Mouse (Mus musculus): ENCODE results near the gene Greb1. TPM values are rescaled to one million over a fixed set of nuclear protein-coding genes. Genes with fewer than 3 reads are reported as not detected.

The Greb1 gene
- polyA plus RNA-seq, 1 experiment from 2014 or later = 10.0 TPM

GRCm38 (mm10) chr12:16761461-16761860 lies 39.2 kb downstream of the Greb1 start:
- Histone ChIP-seq H3K4me2 (ENCODE audit: low read depth) (no peak overlapping the region), H3K9me3 (ENCODE audit: control insufficient read depth, low read length) (no peaks in the 10 kb centered on the region), H3K36me3 (ENCODE audit: control insufficient read depth, insufficient read depth, low read length) (peaks cover 2% of the 10 kb centered on the region; the same call in 1 of the 2 replicates), H3K4me3 (ENCODE audit: low read depth, low read length) (no peak overlapping the region), H3K27ac (ENCODE audit: low read depth, low read length) (no peak overlapping the region), H3K4me1 (ENCODE audit: control insufficient read depth, insufficient read depth, low read length) (no peaks in the 10 kb centered on the region), H3K27me3 (ENCODE audit: control insufficient read depth, insufficient read depth, low read length) (no peaks in the 10 kb centered on the region), H3K9ac (ENCODE audit: low read length) (no peak overlapping the region)
- 98% methylated on average over 3 of the region's 3 CpGs for WGBS
- ATAC-seq (ENCODE audit: insufficient read depth, low FRiP score, low TSS enrichment) = no peak
- DNase-seq (ENCODE audit: low spot score) = no peak

DNA sequence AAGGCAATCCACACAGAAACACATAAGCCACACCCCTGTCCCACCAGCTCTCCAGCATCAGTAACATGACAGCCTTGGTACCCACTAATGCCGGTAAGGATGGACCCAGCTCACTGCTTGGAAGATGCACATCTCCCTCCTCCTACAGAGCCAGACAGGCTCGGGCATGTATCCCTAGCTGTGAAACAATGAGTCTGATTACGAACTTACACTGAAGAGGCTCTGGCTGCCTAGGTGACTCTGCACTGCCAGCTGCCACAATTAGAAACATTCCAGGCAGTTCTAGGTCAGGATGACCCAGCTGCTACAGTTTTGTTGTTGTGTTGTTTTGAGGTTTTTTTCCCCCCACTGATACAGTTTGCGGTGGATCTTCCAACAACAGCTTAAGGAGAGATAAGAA lies 40.4 kb downstream of the Greb1 start:
- whole genome bisulfite sequencing = 78% methylated on average over 4 of the region's 4 CpGs
- no peaks in the 10 kb centered on the region for H3K27me3 ChIP-seq (ENCODE audit: control insufficient read depth, insufficient read depth, low read length)
- no peak for DNase-seq (ENCODE audit: low spot score)
- H3K36me3 ChIP-seq (ENCODE audit: control insufficient read depth, insufficient read depth, low read length) = peaks cover 3% of the 10 kb centered on the region; the same call in 1 of the 2 replicates
- H3K4me2 ChIP-seq (ENCODE audit: low read depth) = no peak overlapping the region
- H3K9me3 ChIP-seq (ENCODE audit: control insufficient read depth, low read length) = no peaks in the 10 kb centered on the region
- H3K27ac ChIP-seq (ENCODE audit: low read depth, low read length) = no peak overlapping the region
- ATAC-seq (ENCODE audit: insufficient read depth, low FRiP score, low TSS enrichment) = no peak
- H3K4me3 ChIP-seq (ENCODE audit: low read depth, low read length) = no peak overlapping the region
- H3K9ac ChIP-seq (ENCODE audit: low read length) = no peak overlapping the region
- no peaks in the 10 kb centered on the region for H3K4me1 ChIP-seq (ENCODE audit: control insufficient read depth, insufficient read depth, low read length)

- H3K4me3 ChIP-seq (ENCODE audit: low read depth, low read length) = no peak overlapping the region
- no peak for ATAC-seq (ENCODE audit: insufficient read depth, low FRiP score, low TSS enrichment)
- H3K4me1 ChIP-seq (ENCODE audit: control insufficient read depth, insufficient read depth, low read length) = peaks cover 8% of the 10 kb centered on the region
- no peaks in the 10 kb centered on the region for H3K27me3 ChIP-seq (ENCODE audit: control insufficient read depth, insufficient read depth, low read length)
- no peaks in the 10 kb centered on the region for H3K9me3 ChIP-seq (ENCODE audit: control insufficient read depth, low read length)
- peak; percentile 62 for DNase-seq (ENCODE audit: low spot score)
- H3K9ac ChIP-seq (ENCODE audit: low read length) = no peak overlapping the region
- 4% methylated on average over 2 of the region's 2 CpGs for WGBS
- no peak overlapping the region for H3K27ac ChIP-seq (ENCODE audit: low read depth, low read length)
- no peak overlapping the region for H3K4me2 ChIP-seq (ENCODE audit: low read depth)
- peaks cover 3% of the 10 kb centered on the region; the same call in 1 of the 2 replicates for H3K36me3 ChIP-seq (ENCODE audit: control insufficient read depth, insufficient read depth, low read length)
Observed at GRCm38 (mm10) chr12:16754311-16754710, 46.4 kb downstream of the Greb1 start.

- H3K9ac ChIP-seq (ENCODE audit: low read length) = no peak overlapping the region
- 68% methylated on average over 9 of the region's 9 CpGs for WGBS
- no peak overlapping the region for H3K27ac ChIP-seq (ENCODE audit: low read depth, low read length)
- H3K36me3 ChIP-seq (ENCODE audit: control insufficient read depth, insufficient read depth, low read length) = peaks cover 3% of the 10 kb centered on the region; the same call in 1 of the 2 replicates
- no peaks in the 10 kb centered on the region for H3K27me3 ChIP-seq (ENCODE audit: control insufficient read depth, insufficient read depth, low read length)
- no peak overlapping the region for H3K4me3 ChIP-seq (ENCODE audit: low read depth, low read length)
- no peak for ATAC-seq (ENCODE audit: insufficient read depth, low FRiP score, low TSS enrichment)
- DNase-seq (ENCODE audit: low spot score) = no peak
- no peaks in the 10 kb centered on the region for H3K9me3 ChIP-seq (ENCODE audit: control insufficient read depth, low read length)
- peaks cover 8% of the 10 kb centered on the region for H3K4me1 ChIP-seq (ENCODE audit: control insufficient read depth, insufficient read depth, low read length)
- no peak overlapping the region for H3K4me2 ChIP-seq (ENCODE audit: low read depth)
Observed at GRCm38 (mm10) chr12:16753555-16753954, 47.1 kb downstream of the Greb1 start.

DNA sequence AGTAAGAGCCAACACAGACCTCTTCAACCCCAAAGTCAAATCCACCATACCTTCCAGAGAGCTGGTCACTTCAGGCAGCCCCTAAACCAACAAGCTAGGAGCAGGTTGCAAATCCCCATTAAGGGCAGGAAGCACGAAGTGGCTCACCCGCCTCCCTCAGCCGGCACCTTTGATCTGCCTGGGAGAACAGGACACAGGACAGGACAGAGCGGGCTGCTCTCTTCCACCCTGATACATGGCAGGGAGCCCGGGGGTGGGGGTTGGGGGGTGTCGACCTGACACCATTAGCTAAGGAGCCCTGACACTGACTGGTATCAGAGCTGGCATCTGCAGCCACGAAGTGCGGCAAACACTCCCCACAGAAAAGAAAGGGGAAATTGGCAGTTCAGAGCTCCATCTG lies 47.6 kb downstream of the Greb1 start:
- DNase-seq (ENCODE audit: low spot score) = no peak

DNA sequence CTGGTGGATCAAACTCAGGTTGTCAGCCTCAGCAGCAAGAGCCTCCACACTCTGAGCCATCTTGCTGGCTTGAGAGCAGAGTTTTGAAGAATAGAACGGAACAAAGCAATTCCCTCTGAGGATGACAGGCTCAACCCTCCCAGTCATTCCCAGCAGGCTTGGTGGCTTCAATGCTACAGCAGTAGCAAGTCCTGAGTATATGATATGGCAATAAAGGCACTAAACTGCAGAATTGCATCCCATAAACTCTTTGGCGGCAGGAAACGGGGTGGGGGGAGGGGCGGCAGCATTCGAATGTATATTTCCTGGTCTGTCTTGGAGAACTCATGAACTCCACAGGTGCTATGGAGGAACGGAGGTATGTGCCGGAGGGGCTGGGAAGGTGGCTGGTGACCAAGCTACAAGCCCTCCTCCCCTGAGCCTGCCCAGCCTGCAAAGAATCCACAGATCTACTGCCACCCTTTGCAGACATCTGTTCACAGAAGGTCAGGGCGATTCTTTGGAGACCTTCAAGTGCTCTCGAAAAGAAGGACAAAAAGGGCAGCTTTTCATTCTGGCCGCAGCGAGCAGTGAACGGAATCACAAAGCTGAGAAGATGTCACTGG lies 48.3 kb downstream of the Greb1 start:
- no peak for ATAC-seq (ENCODE audit: insufficient read depth, low FRiP score, low TSS enrichment)
- H3K4me3 ChIP-seq (ENCODE audit: low read depth, low read length) = no peak overlapping the region
- H3K27me3 ChIP-seq (ENCODE audit: control insufficient read depth, insufficient read depth, low read length) = no peaks in the 10 kb centered on the region
- peaks cover 3% of the 10 kb centered on the region; the same call in 1 of the 2 replicates for H3K36me3 ChIP-seq (ENCODE audit: control insufficient read depth, insufficient read depth, low read length)
- no peak for DNase-seq (ENCODE audit: low spot score)
- H3K9me3 ChIP-seq (ENCODE audit: control insufficient read depth, low read length) = no peaks in the 10 kb centered on the region
- peaks cover 8% of the 10 kb centered on the region for H3K4me1 ChIP-seq (ENCODE audit: control insufficient read depth, insufficient read depth, low read length)
- H3K27ac ChIP-seq (ENCODE audit: low read depth, low read length) = no peak overlapping the region
- H3K9ac ChIP-seq (ENCODE audit: low read length) = no peak overlapping the region
- no peak overlapping the region for H3K4me2 ChIP-seq (ENCODE audit: low read depth)
- WGBS = 25% methylated on average over 12 of the region's 12 CpGs

More for the DNA sequence above, 47.6 kb downstream of the Greb1 start:
- Histone ChIP-seq H3K36me3 (ENCODE audit: control insufficient read depth, insufficient read depth, low read length) (peaks cover 3% of the 10 kb centered on the region; the same call in 1 of the 2 replicates), H3K9ac (ENCODE audit: low read length) (no peak overlapping the region), H3K4me2 (ENCODE audit: low read depth) (no peak overlapping the region), H3K4me1 (ENCODE audit: control insufficient read depth, insufficient read depth, low read length) (peaks cover 8% of the 10 kb centered on the region), H3K27me3 (ENCODE audit: control insufficient read depth, insufficient read depth, low read length) (no peaks in the 10 kb centered on the region), H3K9me3 (ENCODE audit: control insufficient read depth, low read length) (no peaks in the 10 kb centered on the region), H3K27ac (ENCODE audit: low read depth, low read length) (no peak overlapping the region), H3K4me3 (ENCODE audit: low read depth, low read length) (no peak overlapping the region)
- ATAC-seq (ENCODE audit: insufficient read depth, low FRiP score, low TSS enrichment) = 0 out of 2 replicates have a peak, but pooled peaks have one; percentile 38
- WGBS = 13% methylated on average over 8 of the region's 8 CpGs

GRCm38 (mm10) chr12:16751609-16752008 lies 49.1 kb downstream of the Greb1 start:
- ATAC-seq (ENCODE audit: insufficient read depth, low FRiP score, low TSS enrichment) (no peak), DNase-seq (ENCODE audit: low spot score) (no peak)
- H3K4me3 ChIP-seq (ENCODE audit: low read depth, low read length) = no peak overlapping the region
- no peak overlapping the region for H3K4me2 ChIP-seq (ENCODE audit: low read depth)
- H3K4me1 ChIP-seq (ENCODE audit: control insufficient read depth, insufficient read depth, low read length) = peaks cover 8% of the 10 kb centered on the region
- no peak overlapping the region for H3K27ac ChIP-seq (ENCODE audit: low read depth, low read length)
- no peak overlapping the region for H3K9ac ChIP-seq (ENCODE audit: low read length)
- WGBS = 76% methylated on average over 6 of the region's 6 CpGs
- no peaks in the 10 kb centered on the region for H3K9me3 ChIP-seq (ENCODE audit: control insufficient read depth, low read length)
- no peaks in the 10 kb centered on the region for H3K27me3 ChIP-seq (ENCODE audit: control insufficient read depth, insufficient read depth, low read length)
- H3K36me3 ChIP-seq (ENCODE audit: control insufficient read depth, insufficient read depth, low read length) = peaks cover 2% of the 10 kb centered on the region; the same call in 1 of the 2 replicates

GRCm38 (mm10) chr12:16740059-16740458 lies 60.6 kb downstream of the Greb1 start:
- Histone ChIP-seq H3K36me3 (ENCODE audit: control insufficient read depth, insufficient read depth, low read length) (no peaks in the 10 kb centered on the region), H3K27ac (ENCODE audit: low read depth, low read length) (no peak overlapping the region), H3K4me3 (ENCODE audit: low read depth, low read length) (no peak overlapping the region), H3K4me1 (ENCODE audit: control insufficient read depth, insufficient read depth, low read length) (peaks cover 10% of the 10 kb centered on the region; the same call in 1 of the 2 replicates), H3K9me3 (ENCODE audit: control insufficient read depth, low read length) (no peaks in the 10 kb centered on the region), H3K27me3 (ENCODE audit: control insufficient read depth, insufficient read depth, low read length) (no peaks in the 10 kb centered on the region), H3K9ac (ENCODE audit: low read length) (peak overlapping the region; percentile 8; the same call in 1 of the 2 replicates), H3K4me2 (ENCODE audit: low read depth) (0 out of 2 replicates have a peak overlapping the region, but pooled peaks have one; percentile 4)
- WGBS = 33% methylated on average over 5 of the region's 5 CpGs
- ATAC-seq (ENCODE audit: insufficient read depth, low FRiP score, low TSS enrichment) = no peak
- no peak for DNase-seq (ENCODE audit: low spot score)

GRCm38 (mm10) chr12:16737266-16737665 lies 63.4 kb downstream of the Greb1 start:
- Histone ChIP-seq H3K27ac (ENCODE audit: low read depth, low read length) (no peak overlapping the region), H3K9ac (ENCODE audit: low read length) (no peak overlapping the region), H3K9me3 (ENCODE audit: control insufficient read depth, low read length) (no peaks in the 10 kb centered on the region), H3K27me3 (ENCODE audit: control insufficient read depth, insufficient read depth, low read length) (no peaks in the 10 kb centered on the region), H3K4me1 (ENCODE audit: control insufficient read depth, insufficient read depth, low read length) (peaks cover 14% of the 10 kb centered on the region), H3K4me2 (ENCODE audit: low read depth) (no peak overlapping the region), H3K36me3 (ENCODE audit: control insufficient read depth, insufficient read depth, low read length) (no peaks in the 10 kb centered on the region), H3K4me3 (ENCODE audit: low read depth, low read length) (no peak overlapping the region)
- DNase-seq (ENCODE audit: low spot score) (no peak), ATAC-seq (ENCODE audit: insufficient read depth, low FRiP score, low TSS enrichment) (no peak)
- 33% methylated on average over 5 of the region's 5 CpGs for WGBS

All from neural tube, embryonic 11.5 days (tissue).